Mouse (Mus musculus) C2C12 (cell line): ENCODE results near the gene Trim15. TPM values are rescaled to one million over a fixed set of nuclear protein-coding genes. Genes with fewer than 3 reads are reported as not detected.

Source experiments
- H3K27me3 ChIP-seq: one replicate; pipeline ENCODE4 v1.6.1; 2011; ENCODE audit not compliant: control insufficient read depth, insufficient read depth, insufficient read length
- H3K36me3 ChIP-seq: one replicate; pipeline ENCODE4 v1.6.1; 2011; ENCODE audit not compliant: control insufficient read depth, insufficient read depth
- H3K4me3 ChIP-seq: one replicate; pipeline ENCODE4 v1.5.1; 2011; ENCODE audit warnings: mild to moderate bottlenecking, control low read depth; ENCODE audit not compliant: poor library complexity, insufficient read depth, severe bottlenecking
- H3K79me2 ChIP-seq: one replicate; pipeline ENCODE4 v1.6.1; 2011; ENCODE audit not compliant: control insufficient read depth, insufficient read depth
- H3K79me3 ChIP-seq: one replicate; pipeline ENCODE4 v1.6.1; 2011; ENCODE audit warnings: low read depth, control low read depth
- H3ac ChIP-seq: one replicate; pipeline ENCODE3; 2011; ENCODE audit warnings: low read depth; ENCODE audit not compliant: control insufficient read depth, insufficient read length
- CEBPB ChIP-seq: IDR thresholded peaks from one replicate; pipeline ENCODE4 v1.6.1; 2011; ENCODE audit warnings: low read depth, mild to moderate bottlenecking, control low read depth, moderate library complexity
- CTCF ChIP-seq: IDR thresholded peaks from one replicate; pipeline ENCODE4 v1.5.1; 2011; ENCODE audit not compliant: control insufficient read depth, insufficient read depth, insufficient read length
- FOSL1 ChIP-seq: IDR thresholded peaks from one replicate; pipeline ENCODE4 v1.8.0; 2011; ENCODE audit warnings: mild to moderate bottlenecking, low read length; ENCODE audit not compliant: poor library complexity, insufficient read depth, severe bottlenecking
- MAX ChIP-seq: IDR thresholded peaks from one replicate; pipeline ENCODE4 v1.6.1; 2011; ENCODE audit warnings: mild to moderate bottlenecking, control low read depth
- MYOD1 ChIP-seq: IDR thresholded peaks from one replicate; pipeline ENCODE4 v1.6.1; 2011; ENCODE audit warnings: low read depth; ENCODE audit not compliant: control insufficient read depth, insufficient read length
- MYOG ChIP-seq: IDR thresholded peaks from one replicate; pipeline ENCODE4 v1.6.1; 2011; ENCODE audit not compliant: control insufficient read depth, insufficient read length; ENCODE audit errors: extremely low read depth
- USF1 ChIP-seq: IDR thresholded peaks from one replicate; pipeline ENCODE4 v1.6.1; 2011; ENCODE audit warnings: low read depth, mild to moderate bottlenecking, control low read depth, moderate library complexity
- polyA plus RNA-seq: library from polyadenylated mRNA; unstranded; fragments of >200 nt; fragmentation: generic; extraction: Trizol; gene quantifications from one replicate; pipeline ENCODE4 v1.2.1, GENCODE M21; 2012; ENCODE audit warnings: missing spikeins

Gene Trim15
- polyA plus RNA-seq, 1 experiment, result 0.04 TPM

DNA sequence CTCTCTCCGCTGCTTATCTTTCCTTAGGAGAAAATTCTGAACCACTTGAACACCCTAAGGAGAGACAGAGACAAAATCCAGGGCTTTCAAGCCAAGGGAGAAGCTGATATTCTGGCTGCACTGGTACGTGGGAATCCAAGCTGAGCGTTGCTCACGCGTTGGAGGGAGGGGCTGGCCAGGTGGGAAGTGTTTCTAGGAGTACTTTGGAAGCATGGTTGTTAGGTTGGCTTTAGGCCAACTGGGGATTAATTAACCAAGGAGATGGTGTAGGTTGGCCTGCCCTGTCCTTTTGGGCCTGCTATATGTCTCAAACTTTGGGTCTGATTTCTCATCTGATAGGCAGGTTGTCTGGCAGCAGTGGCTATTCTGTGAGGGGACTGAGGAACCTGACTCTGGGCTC lies 15.8 kb downstream of the Trim15 start:
- Histone ChIP-seq H3K79me2 (no peaks in the 10 kb centered on the region), H3ac (no peak overlapping the region), H3K27me3 (no peaks in the 10 kb centered on the region), H3K36me3 (peaks cover 28% of the 10 kb centered on the region), H3K79me3 (no peaks in the 10 kb centered on the region), H3K4me3 (no peak overlapping the region)
- no peak for TF ChIP-seq MYOG
- TF ChIP-seq MAX, result no peak
- TF ChIP-seq CTCF, result no peak
- TF ChIP-seq CEBPB, result no peak
- no peak for TF ChIP-seq USF1
- no peak for TF ChIP-seq MYOD1
- no peak for TF ChIP-seq FOSL1

- no peak overlapping the region for H3ac ChIP-seq
- no peak for TF ChIP-seq CTCF
- TF ChIP-seq CEBPB, result no peak
- no peak for TF ChIP-seq MAX
- no peak for TF ChIP-seq MYOG
- TF ChIP-seq MYOD1, result no peak
- TF ChIP-seq FOSL1, result no peak
- no peak for TF ChIP-seq USF1
- peaks cover under 1% of the 10 kb centered on the region for H3K79me2 ChIP-seq
- no peaks in the 10 kb centered on the region for H3K79me3 ChIP-seq
- H3K4me3 ChIP-seq, result no peak overlapping the region
- no peaks in the 10 kb centered on the region for H3K27me3 ChIP-seq
- H3K36me3 ChIP-seq, result peaks cover 22% of the 10 kb centered on the region
Measured at GRCm38 (mm10) chr17:36849992-36850391, 17.0 kb downstream of the Trim15 start.

GRCm38 (mm10) chr17:36848911-36849310 lies 18.1 kb downstream of the Trim15 start:
- no peak overlapping the region for H3K4me3 ChIP-seq
- no peak for TF ChIP-seq MYOD1
- no peak for TF ChIP-seq USF1
- no peak for TF ChIP-seq CEBPB
- TF ChIP-seq MAX, result no peak
- no peak for TF ChIP-seq FOSL1
- no peak for TF ChIP-seq CTCF
- TF ChIP-seq MYOG, result no peak
- no peaks in the 10 kb centered on the region for H3K27me3 ChIP-seq
- peaks cover 13% of the 10 kb centered on the region for H3K36me3 ChIP-seq
- peaks cover 5% of the 10 kb centered on the region for H3K79me2 ChIP-seq
- no peaks in the 10 kb centered on the region for H3K79me3 ChIP-seq
- no peak overlapping the region for H3ac ChIP-seq

GRCm38 (mm10) chr17:36844725-36845124 lies 22.3 kb downstream of the Trim15 start:
- peaks cover 3% of the 10 kb centered on the region for H3K79me3 ChIP-seq
- no peak for TF ChIP-seq MAX
- no peak for TF ChIP-seq USF1
- no peak for TF ChIP-seq CTCF
- TF ChIP-seq FOSL1, result no peak
- no peak for TF ChIP-seq MYOD1
- no peak for TF ChIP-seq CEBPB
- no peaks in the 10 kb centered on the region for H3K27me3 ChIP-seq
- H3K4me3 ChIP-seq, result no peak overlapping the region
- H3ac ChIP-seq, result no peak overlapping the region
- H3K79me2 ChIP-seq, result peaks cover 13% of the 10 kb centered on the region
- H3K36me3 ChIP-seq, result peaks cover 6% of the 10 kb centered on the region

DNA sequence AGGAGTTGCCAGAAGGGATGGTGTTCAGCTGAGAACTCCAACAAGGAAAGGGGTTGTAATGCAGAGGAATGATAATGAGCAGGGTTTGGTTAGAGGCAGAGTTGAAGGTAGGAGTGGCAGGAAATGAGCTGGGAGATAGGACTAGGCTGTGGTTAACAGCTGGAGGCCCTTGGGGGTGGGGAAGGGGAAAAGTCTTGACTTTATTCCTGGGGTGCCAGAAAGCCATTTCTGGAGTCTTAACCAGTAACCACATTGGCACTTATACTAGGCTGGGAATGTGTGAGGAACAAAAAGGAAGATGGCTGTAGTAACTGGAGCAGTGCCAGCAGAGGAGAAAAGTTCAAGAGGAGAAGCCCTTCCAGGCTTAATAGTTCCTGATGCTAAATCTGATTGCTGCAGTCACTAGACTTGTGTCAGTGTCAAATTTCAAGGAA lies 22.7 kb downstream of the Trim15 start:
- H3K79me2 ChIP-seq, result peaks cover 13% of the 10 kb centered on the region
- no peaks in the 10 kb centered on the region for H3K27me3 ChIP-seq
- peaks cover 3% of the 10 kb centered on the region for H3K79me3 ChIP-seq
- peaks cover 6% of the 10 kb centered on the region for H3K36me3 ChIP-seq
- H3K4me3 ChIP-seq, result no peak overlapping the region
- H3ac ChIP-seq, result no peak overlapping the region
- TF ChIP-seq USF1 (no peak), MAX (no peak), FOSL1 (no peak), MYOG (no peak)

DNA sequence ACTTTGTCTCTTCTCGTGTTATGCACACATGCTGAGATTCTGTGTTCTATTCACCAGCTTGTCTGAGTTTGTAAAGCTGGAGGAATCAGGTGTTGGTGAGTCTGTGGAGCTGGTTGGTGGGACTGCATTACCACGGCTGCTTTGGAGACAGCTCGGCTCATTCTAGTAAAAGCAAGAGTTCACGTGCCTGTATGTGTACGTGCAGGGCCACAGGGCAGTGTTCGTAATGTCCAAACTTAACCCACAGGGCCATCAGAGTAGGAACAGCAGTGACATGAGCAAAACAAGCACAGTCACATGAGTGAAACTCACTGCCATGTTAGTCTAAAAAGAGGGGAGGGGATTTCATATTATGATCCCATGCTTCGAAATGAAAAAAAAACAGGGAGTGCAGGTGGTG lies 23.3 kb downstream of the Trim15 start:
- Histone ChIP-seq H3K79me2 (peaks cover 19% of the 10 kb centered on the region), H3K79me3 (peaks cover 3% of the 10 kb centered on the region), H3K4me3 (no peak overlapping the region), H3K27me3 (no peaks in the 10 kb centered on the region), H3K36me3 (peaks cover 6% of the 10 kb centered on the region), H3ac (no peak overlapping the region)
- TF ChIP-seq CEBPB, result no peak
- no peak for TF ChIP-seq MYOD1
- TF ChIP-seq CTCF, result no peak
- no peak for TF ChIP-seq MYOG
- no peak for TF ChIP-seq USF1
- no peak for TF ChIP-seq FOSL1
- no peak for TF ChIP-seq MAX
